Mouse (Mus musculus): ENCODE data around the gene Ankk1. TPM values are rescaled to one million over a fixed set of nuclear protein-coding genes. Genes with fewer than 3 reads are reported as not detected.

The Ankk1 gene
- total RNA-seq, 2 experiments from 2014 or later = not detected

GRCm38 (mm10) chr9:49365763-49366162 is 61.1 kb downstream of the Ankk1 start:
- intact Hi-C loops (cut with DNase I) = no loop called here
- DNase-seq (ENCODE audit: extremely low spot score in 1 of 2, low spot score in 2 of 2) = no peak

Other genes starting within 250 kb of the Ankk1 start
- not detected for gene Gm4894, start 176.5 kb downstream of the Ankk1 start, total RNA-seq (2021)
- gene Drd2, start 86.4 kb downstream of the Ankk1 start, total RNA-seq (2021) = 1 to 10 TPM; 5.4 to 8.4 TPM
- 1 to 10 TPM; 1.2 to 1.6 TPM for gene Ttc12, start 59.2 kb upstream of the Ankk1 start, total RNA-seq (2021)

Measured in left cerebral cortex, postnatal 10 days (tissue).